Mouse (Mus musculus): ENCODE data around the gene Mfsd4a. TPM values are rescaled to one million over a fixed set of nuclear protein-coding genes. Genes with fewer than 3 reads are reported as not detected.

Mfsd4a gene
- 8.5 and 9.4 TPM in 2 replicates for polyA plus RNA-seq (2014; fragmentation: Nextera tagmentation; extraction: Ambion mirVana)

DNA sequence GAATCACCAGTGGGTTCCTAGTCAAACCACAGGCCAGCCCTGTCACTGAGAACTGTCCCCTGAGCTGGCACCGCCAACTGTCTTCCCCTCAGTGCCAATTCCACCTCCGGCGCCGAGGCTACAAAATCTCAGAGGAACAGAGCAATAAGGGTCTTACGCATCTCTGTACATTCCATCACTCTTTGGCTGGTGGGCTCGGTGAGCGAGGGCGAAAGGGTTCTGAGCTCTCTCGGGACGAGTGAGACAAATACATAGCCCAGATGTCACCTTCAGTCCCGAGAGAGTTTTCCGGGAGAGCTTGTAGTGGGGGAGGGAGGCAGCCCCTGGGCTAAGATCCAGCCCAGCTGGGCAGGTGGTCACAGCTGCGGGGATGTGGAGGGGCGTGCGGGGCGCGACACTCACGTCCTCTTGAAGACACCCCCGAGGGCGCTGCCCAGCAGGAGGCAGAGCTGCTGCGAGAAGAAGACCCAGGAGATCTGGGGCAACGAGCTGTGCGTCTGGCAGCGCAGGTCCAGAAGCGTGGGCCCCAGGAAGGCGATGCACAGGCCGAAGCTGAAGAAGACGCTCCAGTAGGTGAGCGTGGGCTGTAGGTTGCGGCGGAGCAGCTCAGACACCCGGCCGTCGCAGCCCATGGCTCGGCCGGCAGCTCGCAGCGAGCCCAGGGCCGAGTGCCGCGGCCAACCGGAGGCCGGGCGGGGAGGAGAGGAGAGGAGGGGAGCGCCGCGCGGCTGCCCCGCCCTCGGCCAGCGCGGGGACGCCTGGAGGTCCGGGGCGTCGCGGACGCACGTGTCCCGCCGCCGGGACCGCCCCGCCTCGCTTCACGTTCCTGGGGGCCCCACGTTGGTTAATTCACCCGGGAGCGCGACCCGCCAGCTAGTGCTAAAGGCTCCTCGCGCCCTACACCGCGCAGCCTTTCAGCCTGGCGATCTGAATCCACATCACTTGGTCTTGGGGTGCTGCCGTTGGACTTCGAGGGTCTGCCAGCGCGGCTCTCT, at the start of gene Mfsd4a:
Gene Mfsd4a, minus strand, starts transcription at position 802 of the 995 bp plus-strand sequence.
- Histone ChIP-seq H3K9ac (replicated peaks; ENCODE audit: low read depth, low read length) (peak within 1 kb of the TSS; percentile 59), H3K27me3 (ENCODE audit: control insufficient read depth, insufficient read depth, low read length) (0 out of 2 replicates have a peak, but pooled peaks cover 6% of the 10 kb centered on the region), H3K4me2 (ENCODE audit: low read depth, low read length) (peak within 1 kb of the TSS; percentile 96), H3K4me3 (ENCODE audit: low read depth, low read length) (peak within 1 kb of the TSS; percentile 44), H3K4me1 (ENCODE audit: control insufficient read depth, insufficient read depth, low read length) (peaks cover 2% of the 10 kb centered on the region; the same call in 1 of the 2 replicates), H3K36me3 (ENCODE audit: control insufficient read depth, insufficient read depth, low read length) (no peaks in the 10 kb centered on the region), H3K9me3 (ENCODE audit: control insufficient read depth, low read length) (no peaks in the 10 kb centered on the region), H3K27ac (ENCODE audit: low read depth, low read length) (no peak within 1 kb of the TSS)
- 2% methylated on average over 57 of the region's 80 CpGs for WGBS
- ATAC-seq (ENCODE audit: low read depth) = peak; percentile 75

DNA sequence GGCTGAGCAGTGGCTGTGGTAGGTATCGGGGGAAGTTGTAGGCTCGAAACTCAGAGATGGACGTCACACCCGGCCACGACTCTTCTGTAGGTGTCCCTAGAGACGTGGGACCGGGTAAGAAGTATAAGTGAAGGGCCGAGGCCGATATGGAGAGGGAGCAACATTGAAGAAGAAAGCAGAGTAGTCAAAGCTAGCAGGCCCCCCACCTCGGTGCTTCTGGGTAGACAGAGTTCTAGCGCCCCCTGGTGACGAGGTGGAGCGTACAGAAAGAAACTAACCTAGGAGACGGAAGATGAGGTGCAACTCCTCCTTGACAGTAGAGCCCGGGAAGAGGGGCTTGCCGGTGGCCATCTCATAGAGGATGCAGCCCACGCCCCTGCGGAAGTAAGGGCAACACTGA, 48.7 kb upstream of the Mfsd4a start:
- WGBS = 34% methylated on average over 18 of the region's 18 CpGs
- Histone ChIP-seq H3K4me3 (ENCODE audit: low read depth, low read length) (no peak overlapping the region), H3K36me3 (ENCODE audit: control insufficient read depth, insufficient read depth, low read length) (no peaks in the 10 kb centered on the region), H3K27me3 (ENCODE audit: control insufficient read depth, insufficient read depth, low read length) (no peaks in the 10 kb centered on the region), H3K4me1 (ENCODE audit: control insufficient read depth, insufficient read depth, low read length) (no peaks in the 10 kb centered on the region), H3K4me2 (ENCODE audit: low read depth, low read length) (no peak overlapping the region), H3K27ac (ENCODE audit: low read depth, low read length) (no peak overlapping the region), H3K9me3 (ENCODE audit: control insufficient read depth, low read length) (no peaks in the 10 kb centered on the region), H3K9ac (replicated peaks; ENCODE audit: low read depth, low read length) (no peak overlapping the region)
- ATAC-seq (ENCODE audit: low read depth) = no peak

DNA sequence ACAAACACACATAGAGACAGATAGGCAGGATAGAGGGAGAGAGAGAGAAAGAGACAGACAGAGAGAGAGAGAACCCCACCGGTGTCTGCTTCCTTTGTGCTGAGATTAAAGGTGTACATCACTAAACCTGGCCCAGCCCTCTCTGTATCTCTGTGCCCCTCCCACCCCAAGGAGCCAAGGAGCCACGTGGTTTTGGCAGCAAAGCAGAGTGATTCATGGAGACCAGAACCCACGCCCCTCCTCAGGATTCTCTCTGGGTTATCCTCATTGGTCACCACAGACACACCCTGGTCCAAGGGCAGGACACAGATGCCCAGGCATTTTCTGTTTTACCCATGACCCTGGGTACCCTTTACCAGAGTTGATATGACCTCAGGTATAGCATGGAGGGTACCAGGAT, 45.2 kb upstream of the Mfsd4a start:
- no peak overlapping the region for H3K4me2 ChIP-seq (ENCODE audit: low read depth, low read length)
- no peaks in the 10 kb centered on the region for H3K27me3 ChIP-seq (ENCODE audit: control insufficient read depth, insufficient read depth, low read length)
- no peaks in the 10 kb centered on the region for H3K36me3 ChIP-seq (ENCODE audit: control insufficient read depth, insufficient read depth, low read length)
- no peaks in the 10 kb centered on the region for H3K9me3 ChIP-seq (ENCODE audit: control insufficient read depth, low read length)
- no peak overlapping the region for H3K27ac ChIP-seq (ENCODE audit: low read depth, low read length)
- no peak overlapping the region for H3K9ac ChIP-seq (replicated peaks; ENCODE audit: low read depth, low read length)
- H3K4me1 ChIP-seq (ENCODE audit: control insufficient read depth, insufficient read depth, low read length) = no peaks in the 10 kb centered on the region
- no peak for ATAC-seq (ENCODE audit: low read depth)
- WGBS = 44% methylated on average over 3 of the region's 3 CpGs
- H3K4me3 ChIP-seq (ENCODE audit: low read depth, low read length) = no peak overlapping the region

DNA sequence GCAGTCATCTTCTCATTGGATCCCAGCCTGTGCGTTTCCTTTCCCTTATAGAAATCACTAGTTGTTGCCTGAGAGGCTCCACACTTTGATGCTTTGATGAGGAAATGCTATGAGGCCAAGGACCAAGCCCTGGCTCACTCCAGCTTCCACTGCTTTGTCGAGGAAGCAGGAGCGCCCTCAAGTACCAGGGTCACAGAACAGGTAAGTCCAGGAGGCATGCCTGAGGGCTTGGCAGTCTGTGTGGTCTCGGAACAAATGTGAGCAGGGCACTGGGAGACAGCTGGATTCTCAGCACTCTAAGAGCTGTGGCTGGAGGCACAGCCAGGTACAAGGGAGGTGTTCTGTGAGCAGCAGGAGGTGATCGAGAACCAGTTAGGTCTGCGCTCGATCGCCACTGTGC, 44.6 kb upstream of the Mfsd4a start:
- no peaks in the 10 kb centered on the region for H3K36me3 ChIP-seq (ENCODE audit: control insufficient read depth, insufficient read depth, low read length)
- no peak overlapping the region for H3K4me3 ChIP-seq (ENCODE audit: low read depth, low read length)
- WGBS = 87% methylated on average over 8 of the region's 8 CpGs
- no peaks in the 10 kb centered on the region for H3K9me3 ChIP-seq (ENCODE audit: control insufficient read depth, low read length)
- H3K27ac ChIP-seq (ENCODE audit: low read depth, low read length) = no peak overlapping the region
- no peak for ATAC-seq (ENCODE audit: low read depth)
- no peaks in the 10 kb centered on the region for H3K27me3 ChIP-seq (ENCODE audit: control insufficient read depth, insufficient read depth, low read length)
- no peak overlapping the region for H3K9ac ChIP-seq (replicated peaks; ENCODE audit: low read depth, low read length)
- H3K4me2 ChIP-seq (ENCODE audit: low read depth, low read length) = no peak overlapping the region
- no peaks in the 10 kb centered on the region for H3K4me1 ChIP-seq (ENCODE audit: control insufficient read depth, insufficient read depth, low read length)

DNA sequence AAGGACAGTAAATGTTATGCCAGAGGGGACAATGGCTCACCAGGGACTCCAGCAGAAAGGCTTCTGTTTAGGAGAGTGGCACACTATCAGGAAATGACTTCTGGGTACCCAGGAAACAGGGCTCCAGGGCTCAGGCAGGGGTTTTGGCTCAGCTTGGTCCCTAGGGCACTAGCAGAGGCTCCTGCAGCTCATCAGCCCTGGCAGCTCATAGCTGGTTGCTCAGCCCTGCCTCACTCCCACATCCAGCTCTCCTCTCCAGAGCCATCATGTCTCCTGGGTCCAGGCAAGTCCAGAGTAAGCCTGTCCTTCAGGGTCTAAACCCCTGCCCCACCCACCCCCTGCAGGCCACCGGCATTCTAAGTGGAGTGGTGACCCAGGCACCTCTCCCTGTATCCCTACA, 43.5 kb upstream of the Mfsd4a start:
- Histone ChIP-seq H3K4me2 (ENCODE audit: low read depth, low read length) (no peak overlapping the region), H3K27me3 (ENCODE audit: control insufficient read depth, insufficient read depth, low read length) (no peaks in the 10 kb centered on the region), H3K4me1 (ENCODE audit: control insufficient read depth, insufficient read depth, low read length) (no peaks in the 10 kb centered on the region), H3K4me3 (ENCODE audit: low read depth, low read length) (no peak overlapping the region), H3K9ac (replicated peaks; ENCODE audit: low read depth, low read length) (no peak overlapping the region), H3K36me3 (ENCODE audit: control insufficient read depth, insufficient read depth, low read length) (no peaks in the 10 kb centered on the region), H3K9me3 (ENCODE audit: control insufficient read depth, low read length) (no peaks in the 10 kb centered on the region), H3K27ac (ENCODE audit: low read depth, low read length) (no peak overlapping the region)
- ATAC-seq (ENCODE audit: low read depth) = no peak
- 54% methylated on average over 1 of the region's 1 CpGs for WGBS

DNA sequence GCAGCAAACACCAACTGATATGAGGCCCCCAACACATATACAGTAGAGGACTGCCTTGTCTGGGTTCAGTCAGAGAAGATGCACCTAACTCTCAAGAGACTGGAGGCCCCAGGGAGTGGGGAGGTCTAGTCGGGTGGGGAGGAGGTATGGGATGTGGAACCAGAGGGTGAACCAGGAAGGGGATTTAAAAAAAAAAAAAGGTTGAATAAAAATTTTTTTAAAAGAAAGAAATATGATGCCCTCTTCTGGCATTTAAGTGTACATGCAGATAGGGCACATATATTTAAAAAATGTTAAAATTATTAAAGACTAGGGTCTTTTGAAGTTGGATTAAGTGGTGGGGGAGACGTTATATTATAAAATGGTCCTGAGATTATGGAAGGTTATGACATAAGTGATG, 41.5 kb upstream of the Mfsd4a start:
- no peak overlapping the region for H3K4me2 ChIP-seq (ENCODE audit: low read depth, low read length)
- no peaks in the 10 kb centered on the region for H3K27me3 ChIP-seq (ENCODE audit: control insufficient read depth, insufficient read depth, low read length)
- H3K9ac ChIP-seq (replicated peaks; ENCODE audit: low read depth, low read length) = no peak overlapping the region
- no peak for ATAC-seq (ENCODE audit: low read depth)
- H3K27ac ChIP-seq (ENCODE audit: low read depth, low read length) = no peak overlapping the region
- no peaks in the 10 kb centered on the region for H3K9me3 ChIP-seq (ENCODE audit: control insufficient read depth, low read length)
- H3K4me1 ChIP-seq (ENCODE audit: control insufficient read depth, insufficient read depth, low read length) = no peaks in the 10 kb centered on the region
- H3K36me3 ChIP-seq (ENCODE audit: control insufficient read depth, insufficient read depth, low read length) = no peaks in the 10 kb centered on the region
- 81% methylated on average over 2 of the region's 2 CpGs for WGBS
- H3K4me3 ChIP-seq (ENCODE audit: low read depth, low read length) = no peak overlapping the region

DNA sequence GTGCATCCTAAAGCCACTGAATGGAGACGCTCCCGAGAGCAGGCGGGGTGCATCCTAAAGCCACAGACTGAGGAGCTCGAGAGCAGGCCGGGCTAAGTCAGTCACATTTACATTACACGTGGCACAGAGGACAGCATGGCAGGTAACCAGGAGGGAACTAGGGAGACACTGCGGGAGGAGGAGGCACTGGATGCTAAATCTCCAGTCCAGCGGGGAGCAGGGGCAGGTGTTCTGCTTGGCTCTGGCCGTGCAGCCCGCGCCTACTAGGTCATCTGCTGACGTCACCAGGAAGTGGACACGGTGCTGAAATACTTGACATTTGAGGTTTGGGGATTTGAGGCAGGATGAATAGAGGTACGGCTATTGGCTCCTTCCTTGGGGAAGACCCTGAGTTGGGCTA, 36.5 kb upstream of the Mfsd4a start:
- ATAC-seq (ENCODE audit: low read depth) = no peak
- H3K4me2 ChIP-seq (ENCODE audit: low read depth, low read length) = no peak overlapping the region
- H3K36me3 ChIP-seq (ENCODE audit: control insufficient read depth, insufficient read depth, low read length) = no peaks in the 10 kb centered on the region
- H3K27ac ChIP-seq (ENCODE audit: low read depth, low read length) = no peak overlapping the region
- H3K9ac ChIP-seq (replicated peaks; ENCODE audit: low read depth, low read length) = no peak overlapping the region
- no peaks in the 10 kb centered on the region for H3K27me3 ChIP-seq (ENCODE audit: control insufficient read depth, insufficient read depth, low read length)
- H3K9me3 ChIP-seq (ENCODE audit: control insufficient read depth, low read length) = no peaks in the 10 kb centered on the region
- H3K4me3 ChIP-seq (ENCODE audit: low read depth, low read length) = no peak overlapping the region
- no peaks in the 10 kb centered on the region for H3K4me1 ChIP-seq (ENCODE audit: control insufficient read depth, insufficient read depth, low read length)
- WGBS = 67% methylated on average over 14 of the region's 14 CpGs

DNA sequence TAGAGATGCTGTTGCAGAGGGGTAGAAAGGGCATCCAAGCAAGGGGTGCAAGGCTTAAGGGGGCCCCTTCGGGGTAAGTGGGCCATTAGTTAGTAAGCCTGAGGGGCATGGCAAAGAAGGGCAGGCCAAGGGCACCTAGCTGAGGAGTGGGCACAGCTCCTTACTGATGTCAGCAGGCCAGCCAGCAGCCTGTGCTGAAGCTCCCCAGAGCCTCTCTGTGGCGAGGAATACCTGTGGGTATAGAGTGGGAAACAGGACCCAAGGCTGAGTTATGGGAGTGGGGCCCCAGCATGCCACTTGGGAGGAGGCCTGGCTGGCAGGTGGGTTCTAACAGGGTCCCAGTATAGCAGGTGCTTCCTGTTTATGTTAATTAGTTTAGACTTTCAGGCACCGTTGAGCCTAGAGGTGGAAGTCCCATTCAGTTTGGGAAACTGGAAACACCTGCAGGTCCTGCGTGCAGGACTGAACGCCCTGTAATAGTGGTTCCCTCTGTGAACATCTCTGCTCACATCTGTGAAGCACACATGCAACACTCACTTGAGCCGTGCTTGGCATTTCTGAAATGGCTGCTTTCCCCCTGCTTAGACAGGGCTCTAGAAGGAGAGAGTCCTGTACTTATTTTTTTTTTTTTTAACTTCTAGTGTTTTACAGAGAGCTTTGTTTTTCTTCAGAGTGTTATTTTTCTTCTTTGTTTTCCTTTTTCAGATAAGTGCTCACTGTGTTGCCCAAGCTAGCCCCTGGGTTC, 34.3 kb upstream of the Mfsd4a start:
- Histone ChIP-seq H3K27me3 (ENCODE audit: control insufficient read depth, insufficient read depth, low read length) (no peaks in the 10 kb centered on the region), H3K4me3 (ENCODE audit: low read depth, low read length) (no peak overlapping the region), H3K4me2 (ENCODE audit: low read depth, low read length) (no peak overlapping the region), H3K27ac (ENCODE audit: low read depth, low read length) (no peak overlapping the region), H3K9me3 (ENCODE audit: control insufficient read depth, low read length) (no peaks in the 10 kb centered on the region), H3K36me3 (ENCODE audit: control insufficient read depth, insufficient read depth, low read length) (no peaks in the 10 kb centered on the region), H3K9ac (replicated peaks; ENCODE audit: low read depth, low read length) (no peak overlapping the region), H3K4me1 (ENCODE audit: control insufficient read depth, insufficient read depth, low read length) (no peaks in the 10 kb centered on the region)
- 81% methylated on average over 6 of the region's 6 CpGs for WGBS
- ATAC-seq (ENCODE audit: low read depth) = no peak

DNA sequence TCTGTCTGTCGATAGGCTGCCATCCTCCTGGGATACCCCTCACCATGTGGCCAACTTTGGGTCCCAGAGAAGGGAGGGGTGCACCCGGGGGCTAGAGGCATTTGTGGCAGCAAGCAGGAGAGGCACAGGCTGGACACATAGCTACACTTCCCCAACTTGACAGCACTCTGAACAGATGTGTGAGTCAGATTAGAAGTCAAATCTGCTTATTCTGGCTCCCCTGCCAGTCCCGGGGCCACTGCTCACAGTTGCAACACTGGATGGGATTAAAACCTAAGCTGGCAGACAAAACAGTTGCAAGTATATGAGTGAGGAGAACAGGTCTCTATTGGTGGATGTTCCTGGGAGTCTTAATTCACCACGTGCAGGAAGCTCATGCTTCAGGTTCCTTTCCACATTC, 31.9 kb upstream of the Mfsd4a start:
- Histone ChIP-seq H3K4me2 (ENCODE audit: low read depth, low read length) (no peak overlapping the region), H3K36me3 (ENCODE audit: control insufficient read depth, insufficient read depth, low read length) (no peaks in the 10 kb centered on the region), H3K4me1 (ENCODE audit: control insufficient read depth, insufficient read depth, low read length) (no peaks in the 10 kb centered on the region), H3K4me3 (ENCODE audit: low read depth, low read length) (no peak overlapping the region), H3K9me3 (ENCODE audit: control insufficient read depth, low read length) (no peaks in the 10 kb centered on the region), H3K27ac (ENCODE audit: low read depth, low read length) (no peak overlapping the region), H3K27me3 (ENCODE audit: control insufficient read depth, insufficient read depth, low read length) (no peaks in the 10 kb centered on the region), H3K9ac (replicated peaks; ENCODE audit: low read depth, low read length) (no peak overlapping the region)
- no peak for ATAC-seq (ENCODE audit: low read depth)
- WGBS = 82% methylated on average over 4 of the region's 4 CpGs

Measured in neural tube, embryonic 14.5 days (tissue).